Mouse (Mus musculus) lung, embryonic 14.5 days (tissue): ENCODE measurements around the gene Ostm1. TPM values are rescaled to one million over a fixed set of nuclear protein-coding genes. Genes with fewer than 3 reads are reported as not detected.
A peak's percentile ranks its signal among the peaks of the same experiment; 100 is the strongest.

ENCODE experiments used
- ATAC-seq: fragments of 200-750 bp; cut with Nextera tagmentation; 2 replicates; pipeline ENCODE4 v1.8.0; 2017; ENCODE audit warnings: mild to moderate bottlenecking, moderate TSS enrichment, moderate library complexity; ENCODE audit not compliant: insufficient read depth
- DNase-seq: peaks from one replicate; pipeline ENCODE4 v3.0.0-alpha.2; 2015
- H3K27ac ChIP-seq: fragments of 300-500 bp; sonication (generic); 2 replicates; pipeline ENCODE4 v1.5.1; 2014; ENCODE audit warnings: low read depth, mild to moderate bottlenecking, moderate library complexity
- H3K27me3 ChIP-seq: fragments of 300-500 bp; sonication (generic); 2 replicates; pipeline ENCODE4 v1.6.1; 2014; ENCODE audit warnings: low read length, control low read depth; ENCODE audit not compliant: insufficient read depth
- H3K36me3 ChIP-seq: fragments of 300-500 bp; sonication (generic); 2 replicates; pipeline ENCODE4 v1.6.1; 2014; ENCODE audit warnings: control low read depth; ENCODE audit not compliant: insufficient read depth
- H3K4me1 ChIP-seq: fragments of 300-500 bp; sonication (generic); 2 replicates; pipeline ENCODE4 v1.6.1; 2014; ENCODE audit warnings: antibody characterized with exemption, control low read depth; ENCODE audit not compliant: insufficient read depth
- H3K4me2 ChIP-seq: fragments of 300-500 bp; sonication (generic); 2 replicates; pipeline ENCODE4 v1.6.1; 2014; ENCODE audit warnings: mild to moderate bottlenecking
- H3K4me3 ChIP-seq: fragments of 300-500 bp; sonication (generic); 2 replicates; pipeline ENCODE4 v1.5.1; 2014; ENCODE audit warnings: low read depth, low read length
- H3K9ac ChIP-seq: fragments of 300-500 bp; sonication (generic); 2 replicates; pipeline ENCODE4 v1.6.1; 2014
- H3K9me3 ChIP-seq: fragments of 300-500 bp; sonication (generic); 2 replicates; pipeline ENCODE4 v1.6.1; 2016; ENCODE audit warnings: low read depth, low read length, control low read depth
- CTCF ChIP-seq: IDR thresholded peaks from 2 replicates; pipeline ENCODE4 v1.5.1; 2016; ENCODE audit warnings: antibody characterized with exemption, low read depth
- WGBS: fragments of 180-500 bp; shearing (Covaris S2); extraction: QIAGEN DNeasy Blood & Tissue Kit; methylation state at CpG from one replicate; pipeline ENCODE4 v1.1.7; 2014; 5-methylcytosine and 5-hydroxymethylcytosine counted together
- polyA plus RNA-seq: library from polyadenylated mRNA; unstranded; fragments of >200 nt; fragmentation: Nextera tagmentation; extraction: Ambion mirVana; gene quantifications from 2 replicates; pipeline ENCODE4 v1.2.1, GENCODE M21; 2014

Gene Ostm1
- polyA plus RNA-seq, 1 experiment from 2014 or later = 10.7 TPM

DNA sequence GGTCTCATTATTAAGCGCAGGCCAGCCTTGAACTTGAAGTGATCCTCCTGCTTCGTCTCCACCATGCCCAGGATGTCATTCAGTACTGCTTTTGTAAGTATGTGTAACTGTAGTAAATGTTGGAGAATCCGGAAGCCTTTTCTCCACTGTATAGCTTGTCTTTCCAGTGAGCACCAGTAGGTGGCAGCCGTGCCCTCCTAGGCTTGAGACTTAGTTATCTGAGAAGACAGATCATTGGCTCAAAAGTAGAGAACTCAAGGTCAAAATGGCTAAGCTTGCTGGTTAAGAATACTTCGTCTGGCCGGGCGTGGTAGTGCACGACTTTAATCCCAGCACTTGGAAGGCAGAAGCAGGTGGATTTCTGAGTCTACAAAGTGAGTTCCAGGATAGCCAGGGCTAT lies 113.4 kb downstream of the Ostm1 start:
- ATAC-seq (no peak), DNase-seq (peak; percentile 86)
- Histone ChIP-seq H3K27me3 (no peaks in the 10 kb centered on the region), H3K4me2 (no peak overlapping the region), H3K9me3 (no peaks in the 10 kb centered on the region), H3K27ac (no peak overlapping the region), H3K4me1 (no peaks in the 10 kb centered on the region), H3K36me3 (no peaks in the 10 kb centered on the region), H3K4me3 (no peak overlapping the region), H3K9ac (no peak overlapping the region)
- 28% methylated on average over 8 of the region's 8 CpGs for WGBS
- TF ChIP-seq CTCF = peak; percentile 86

DNA sequence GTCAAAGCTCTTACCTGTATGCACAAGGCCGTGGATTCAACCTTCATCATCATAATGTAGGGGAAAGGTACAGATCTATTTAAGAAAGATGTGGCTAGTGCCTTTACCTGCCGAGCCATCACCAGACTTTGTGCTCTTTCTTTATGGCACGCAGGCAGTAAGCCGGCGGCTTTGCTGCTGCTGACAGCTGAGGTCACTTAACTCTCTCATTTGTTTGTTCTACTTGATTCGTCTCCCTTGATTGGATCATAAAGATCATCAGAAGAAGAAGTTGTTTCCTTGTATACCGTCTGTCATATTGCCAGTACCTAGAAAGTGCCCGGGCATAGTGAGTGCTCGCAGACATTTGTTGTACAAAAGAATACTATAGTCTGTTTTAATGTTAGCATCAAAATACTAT lies 114.8 kb downstream of the Ostm1 start:
- H3K27me3 ChIP-seq = no peaks in the 10 kb centered on the region
- no peak overlapping the region for H3K4me3 ChIP-seq
- H3K4me2 ChIP-seq = no peak overlapping the region
- no peak for ATAC-seq
- H3K36me3 ChIP-seq = no peaks in the 10 kb centered on the region
- no peaks in the 10 kb centered on the region for H3K9me3 ChIP-seq
- no peak overlapping the region for H3K9ac ChIP-seq
- no peak for DNase-seq
- no peak for TF ChIP-seq CTCF
- H3K27ac ChIP-seq = no peak overlapping the region
- WGBS = 80% methylated on average over 9 of the region's 9 CpGs
- no peaks in the 10 kb centered on the region for H3K4me1 ChIP-seq

DNA sequence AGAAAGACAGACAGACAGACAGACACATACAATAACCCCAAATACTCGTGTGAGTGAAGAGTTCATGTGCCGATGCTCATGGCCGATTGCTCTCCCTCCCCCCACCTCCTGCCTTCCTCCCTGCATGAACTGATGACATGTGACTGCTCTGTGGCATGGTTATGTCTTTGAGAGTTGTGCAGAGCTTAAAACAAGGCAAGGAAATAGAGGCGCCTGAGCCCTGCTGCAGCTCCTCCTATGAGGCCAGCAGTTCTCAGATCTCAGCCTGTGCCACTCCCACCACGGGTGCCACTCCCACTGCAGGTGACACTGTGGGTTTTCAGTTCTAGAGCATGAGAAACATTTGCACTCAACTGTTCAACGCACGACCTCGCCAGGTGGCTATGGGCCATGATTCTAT lies 115.4 kb downstream of the Ostm1 start:
- H3K27ac ChIP-seq = no peak overlapping the region
- H3K4me1 ChIP-seq = no peaks in the 10 kb centered on the region
- H3K4me3 ChIP-seq = no peak overlapping the region
- no peaks in the 10 kb centered on the region for H3K27me3 ChIP-seq
- no peak for DNase-seq
- H3K4me2 ChIP-seq = no peak overlapping the region
- H3K9ac ChIP-seq = no peak overlapping the region
- 83% methylated on average over 8 of the region's 8 CpGs for WGBS
- TF ChIP-seq CTCF = no peak
- ATAC-seq = no peak
- H3K36me3 ChIP-seq = no peaks in the 10 kb centered on the region
- H3K9me3 ChIP-seq = no peaks in the 10 kb centered on the region

DNA sequence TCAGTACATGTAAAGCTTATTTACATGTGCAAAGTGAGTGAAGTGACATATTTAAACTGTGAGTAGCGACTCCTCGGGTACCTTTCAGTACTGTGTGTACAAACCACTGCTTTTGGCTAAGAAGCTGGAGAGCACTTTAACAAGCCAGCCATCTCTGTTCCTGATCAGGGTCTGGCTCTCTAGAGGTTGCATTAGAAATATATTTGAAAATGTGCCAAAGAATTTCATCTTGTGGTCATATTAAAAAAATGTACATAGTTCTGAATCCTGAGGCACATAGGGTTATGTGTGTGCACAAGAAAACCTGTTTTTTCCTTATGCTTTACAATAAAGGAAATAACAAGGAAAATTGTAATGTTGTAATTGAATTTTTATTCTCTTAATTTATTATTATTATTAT lies 118.5 kb downstream of the Ostm1 start:
- no peaks in the 10 kb centered on the region for H3K27me3 ChIP-seq
- 65% methylated on average over 2 of the region's 2 CpGs for WGBS
- ATAC-seq = no peak
- no peak for TF ChIP-seq CTCF
- no peak overlapping the region for H3K4me2 ChIP-seq
- H3K4me1 ChIP-seq = no peaks in the 10 kb centered on the region
- no peaks in the 10 kb centered on the region for H3K36me3 ChIP-seq
- no peak overlapping the region for H3K4me3 ChIP-seq
- H3K27ac ChIP-seq = no peak overlapping the region
- DNase-seq = no peak
- H3K9me3 ChIP-seq = no peaks in the 10 kb centered on the region
- no peak overlapping the region for H3K9ac ChIP-seq

DNA sequence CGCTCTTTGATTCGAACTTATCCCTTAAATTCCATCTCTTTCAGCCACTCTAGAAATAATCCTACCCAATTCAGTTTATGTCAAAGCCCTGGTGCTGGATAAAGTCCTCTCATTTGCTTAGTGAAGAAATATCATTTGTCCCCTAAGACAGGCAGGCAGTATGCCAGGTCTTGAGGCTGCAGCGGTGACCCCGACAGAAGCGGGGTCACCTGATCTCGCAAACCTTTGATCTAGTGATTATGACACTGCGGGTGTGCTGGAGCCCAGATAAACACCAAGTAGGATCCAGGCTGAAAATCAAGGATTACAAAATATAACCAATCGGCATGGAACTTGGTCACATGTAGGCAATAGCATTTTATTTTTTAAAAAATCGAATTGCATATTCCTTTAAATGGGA lies 131.1 kb downstream of the Ostm1 start:
- H3K4me2 ChIP-seq = peak overlapping the region; percentile 47; the same call in 1 of the 2 replicates
- DNase-seq = peak; percentile 49
- no peak overlapping the region for H3K9ac ChIP-seq
- no peak for ATAC-seq
- H3K4me3 ChIP-seq = no peak overlapping the region
- 12% methylated on average over 9 of the region's 9 CpGs for WGBS
- H3K27me3 ChIP-seq = no peaks in the 10 kb centered on the region
- no peaks in the 10 kb centered on the region for H3K9me3 ChIP-seq
- no peak for TF ChIP-seq CTCF
- H3K4me1 ChIP-seq = no peaks in the 10 kb centered on the region
- H3K36me3 ChIP-seq = no peaks in the 10 kb centered on the region
- H3K27ac ChIP-seq = no peak overlapping the region

DNA sequence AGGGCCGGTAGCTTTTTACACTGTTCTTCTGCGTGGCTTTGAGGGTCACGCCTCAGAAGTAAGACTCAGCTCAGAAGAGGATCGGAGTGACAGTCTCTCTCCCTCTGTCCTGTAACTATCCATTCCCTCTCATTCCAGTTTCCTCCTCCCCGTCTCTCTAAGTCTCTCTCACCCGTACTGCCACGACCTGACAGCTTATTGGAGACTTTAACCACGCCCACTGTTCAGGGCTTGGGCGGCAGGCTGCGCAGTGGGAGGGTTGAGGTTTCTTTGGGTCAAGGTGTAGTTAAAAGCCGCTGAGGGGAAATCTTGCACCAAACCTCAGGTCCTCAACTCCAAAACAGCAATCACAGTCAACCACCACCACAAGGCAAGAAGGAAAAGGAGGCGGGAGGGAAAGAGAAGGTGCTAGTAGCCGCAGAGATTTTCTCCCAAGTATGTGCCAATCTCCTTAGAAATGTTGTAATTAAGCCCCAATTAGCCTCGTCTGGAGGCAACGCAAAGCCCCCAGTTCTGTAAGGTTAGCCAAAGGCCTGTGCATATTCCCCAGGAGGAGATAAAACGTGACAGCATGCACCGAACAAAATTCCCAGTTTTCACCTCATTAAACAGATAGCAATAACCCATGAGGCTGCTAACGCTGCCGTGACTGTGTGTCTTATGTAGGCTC lies 131.9 kb downstream of the Ostm1 start:
- no peak for TF ChIP-seq CTCF
- H3K4me3 ChIP-seq = no peak overlapping the region
- peak overlapping the region; percentile 47 for H3K4me2 ChIP-seq
- H3K36me3 ChIP-seq = no peaks in the 10 kb centered on the region
- no peaks in the 10 kb centered on the region for H3K27me3 ChIP-seq
- peak; percentile 59 for DNase-seq
- WGBS = 15% methylated on average over 19 of the region's 19 CpGs
- H3K9me3 ChIP-seq = no peaks in the 10 kb centered on the region
- no peak overlapping the region for H3K9ac ChIP-seq
- ATAC-seq = peak; percentile 69; the same call in 1 of the 2 replicates
- no peaks in the 10 kb centered on the region for H3K4me1 ChIP-seq
- H3K27ac ChIP-seq = no peak overlapping the region

DNA sequence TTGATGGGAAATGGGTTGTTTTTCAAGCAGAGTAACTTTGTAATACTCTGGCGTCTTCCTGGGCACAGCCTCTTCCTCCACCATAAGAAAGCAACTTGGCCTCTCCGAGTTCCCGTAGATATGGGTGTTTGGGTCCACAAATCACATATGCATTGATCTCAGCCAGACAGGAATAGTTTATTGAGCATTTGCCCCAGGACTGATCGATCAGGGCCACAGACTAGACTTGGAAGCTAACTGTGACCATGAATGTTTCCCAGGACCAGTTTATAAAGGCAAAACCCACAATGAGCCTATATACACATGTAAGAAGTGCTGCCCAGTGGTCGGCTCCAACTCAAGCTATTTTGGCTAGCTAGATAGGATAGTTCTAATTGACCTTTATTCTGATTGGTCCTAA lies 138.5 kb downstream of the Ostm1 start:
- DNase-seq (no peak), ATAC-seq (no peak)
- no peak for TF ChIP-seq CTCF
- 84% methylated on average over 5 of the region's 5 CpGs for WGBS
- H3K9me3 ChIP-seq = no peaks in the 10 kb centered on the region
- no peaks in the 10 kb centered on the region for H3K36me3 ChIP-seq
- no peak overlapping the region for H3K9ac ChIP-seq
- H3K27me3 ChIP-seq = no peaks in the 10 kb centered on the region
- no peak overlapping the region for H3K4me3 ChIP-seq
- no peak overlapping the region for H3K27ac ChIP-seq
- no peaks in the 10 kb centered on the region for H3K4me1 ChIP-seq
- H3K4me2 ChIP-seq = no peak overlapping the region
